Mouse (Mus musculus) granulocyte monocyte progenitor cell, adult 5-6 weeks (primary cell): Measurements from ENCODE around the gene Gramd2. TPM values are rescaled to one million over a fixed set of nuclear protein-coding genes. Genes with fewer than 3 reads are reported as not detected.

Source experiments
- ATAC-seq: replicated peaks from 2 replicates; pipeline ENCODE4 v1.8.0; 2016; ENCODE audit warnings: mild to moderate bottlenecking, moderate TSS enrichment, inconsistent platforms; ENCODE audit not compliant: poor library complexity, severe bottlenecking
- total RNA-seq, 2 experiments: library from RNA; stranded (forward) in 1 of 2; stranded (reverse) in 1 of 2; fragments of 200-712, 200-1000 nt in 1 of 2; fragments of >200 nt in 1 of 2; fragmentation: Nextera tagmentation in 1 of 2; gene quantifications; 2 replicates each; pipeline ENCODE4 v1.2.3; 2014 to 2017

Gramd2 gene
- total RNA-seq, 2 experiments from 2014 or later, result not detected

GRCm38 (mm10) chr9:59716275-59716898 is 36.4 kb downstream of the Gramd2 start:
- no peak for ATAC-seq

- ATAC-seq, result no peak
These were observed 38.3 kb downstream of the Gramd2 start for GRCm38 (mm10) chr9:59718237-59718636.

GRCm38 (mm10) chr9:59721144-59721543 is 41.2 kb downstream of the Gramd2 start:
- ATAC-seq, result no peak

DNA sequence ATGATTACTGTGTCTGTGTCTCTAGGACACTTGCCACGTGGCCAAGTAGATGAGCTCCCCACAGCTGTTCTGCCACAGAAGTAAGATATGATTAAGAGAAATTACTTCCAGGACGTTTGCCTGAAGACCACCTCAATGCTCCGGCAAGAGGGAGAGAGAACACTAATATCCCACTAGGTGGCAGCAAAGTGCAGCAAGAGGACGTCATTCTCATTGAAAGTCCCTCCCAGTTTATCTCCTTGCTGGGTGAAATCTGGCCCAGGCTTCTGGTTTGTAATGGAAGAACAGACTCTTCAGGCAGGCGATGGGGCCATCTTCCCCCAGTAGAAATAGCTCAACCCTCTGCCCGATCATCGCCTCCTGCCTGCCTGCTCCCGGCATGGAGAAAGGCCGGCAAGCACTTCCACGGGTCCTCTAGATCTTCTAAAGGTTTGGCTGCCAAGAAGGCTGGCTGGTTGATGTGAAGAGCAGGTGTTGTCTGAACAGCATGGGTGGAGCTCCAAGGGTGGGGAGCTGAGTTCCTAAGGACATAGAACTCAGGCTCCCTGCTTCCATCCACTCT is 43.2 kb downstream of the Gramd2 start:
- ATAC-seq, result peak; percentile 80

- ATAC-seq, result no peak
These were observed 44.0 kb downstream of the Gramd2 start for GRCm38 (mm10) chr9:59723791-59724442.

- ATAC-seq, result no peak
These were observed 45.6 kb downstream of the Gramd2 start for GRCm38 (mm10) chr9:59725515-59725914.

- no peak for ATAC-seq
These were observed 47.8 kb downstream of the Gramd2 start for GRCm38 (mm10) chr9:59727569-59728286.

GRCm38 (mm10) chr9:59731136-59731535 is 51.2 kb downstream of the Gramd2 start:
- no peak for ATAC-seq

GRCm38 (mm10) chr9:59733075-59733474 is 53.1 kb downstream of the Gramd2 start:
- ATAC-seq, result no peak

DNA sequence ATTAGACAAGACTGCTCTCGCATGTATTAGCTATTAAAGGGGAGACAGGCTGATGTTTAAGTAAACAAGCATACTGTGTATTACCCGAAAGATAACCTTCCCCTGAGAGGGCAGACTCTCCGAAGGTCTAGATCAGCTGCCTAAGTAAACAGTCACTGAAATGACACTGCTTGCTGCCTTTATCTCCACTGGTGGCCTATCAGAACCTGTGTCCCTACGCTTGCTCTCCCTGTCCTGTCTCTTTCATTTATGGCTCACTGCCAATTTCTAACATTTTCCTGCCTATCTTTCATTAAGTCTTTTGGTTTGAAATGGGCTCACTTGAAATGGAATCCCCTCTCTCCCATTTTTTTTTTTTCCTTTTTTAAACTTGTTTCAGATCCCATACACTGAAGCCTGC is 55.5 kb downstream of the Gramd2 start:
- no peak for ATAC-seq

- no peak for ATAC-seq
These were observed 60.6 kb downstream of the Gramd2 start for GRCm38 (mm10) chr9:59740593-59740992.

DNA sequence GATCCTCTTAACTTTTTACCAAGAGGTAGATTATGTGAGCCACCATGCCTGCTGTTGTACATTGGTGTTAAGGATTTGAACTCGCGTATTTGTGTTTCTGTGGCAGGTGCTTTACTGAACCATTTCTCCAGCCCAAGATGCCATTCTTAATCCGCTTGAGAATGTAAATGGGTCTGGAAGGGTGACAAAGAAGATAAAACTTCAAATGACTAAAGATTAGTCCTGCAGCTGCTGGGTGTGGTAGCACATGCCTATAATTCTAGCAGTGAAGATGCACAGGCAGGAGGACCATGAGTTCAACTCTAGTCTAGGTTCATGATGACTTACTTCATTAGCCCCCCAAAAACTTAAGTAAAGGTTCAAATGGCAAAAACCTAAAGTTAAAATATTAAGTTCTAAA is 64.0 kb downstream of the Gramd2 start:
- no peak for ATAC-seq

- ATAC-seq, result no peak
These were observed 68.4 kb downstream of the Gramd2 start for GRCm38 (mm10) chr9:59748387-59748786.

GRCm38 (mm10) chr9:59748969-59749368 is 69.0 kb downstream of the Gramd2 start:
- peak; percentile 5; the same call in 1 of the 2 replicates for ATAC-seq

DNA sequence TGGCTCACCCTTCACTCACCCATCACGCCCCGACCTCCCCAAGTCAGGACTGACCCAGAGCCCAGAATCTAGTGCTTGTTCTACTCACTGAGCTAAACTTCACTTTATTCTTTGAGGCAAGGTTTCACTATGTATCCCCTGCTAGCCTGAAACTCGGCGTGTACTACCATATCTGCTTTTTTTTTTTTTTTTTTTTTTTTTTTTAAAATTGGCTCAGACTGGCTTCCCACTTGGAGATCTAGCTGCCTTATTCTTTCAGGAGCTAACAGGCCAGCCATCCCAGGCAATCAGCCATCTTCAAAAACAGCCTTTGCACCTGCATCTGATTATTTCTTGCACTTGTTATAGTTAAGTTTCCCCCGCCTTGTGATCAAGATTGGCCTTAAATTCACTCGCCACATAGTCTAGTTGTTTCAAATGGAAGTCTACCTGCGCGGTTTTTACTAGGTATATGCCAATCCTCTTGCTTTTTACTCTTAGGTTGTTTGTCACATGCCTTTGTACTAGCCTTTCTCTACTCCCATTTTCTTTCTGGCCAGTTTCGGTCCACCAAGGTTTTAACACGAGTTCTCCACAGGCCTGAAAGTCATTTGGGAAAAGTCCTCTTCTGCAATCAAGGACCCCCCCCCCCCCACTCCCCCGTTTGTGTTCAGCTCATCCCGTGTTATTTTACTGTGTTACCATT is 69.8 kb downstream of the Gramd2 start:
- no peak for ATAC-seq

GRCm38 (mm10) chr9:59750267-59751065 is 70.5 kb downstream of the Gramd2 start, which contains the start of the genes Senp8 and Myo9a:
Gene Senp8 (minus strand): TSS chr9:59750710.
Gene Myo9a (plus strand): TSS chr9:59750896.
- ATAC-seq, result peak; percentile 80

GRCm38 (mm10) chr9:59751066-59751581 is 71.2 kb downstream of the Gramd2 start:
- ATAC-seq, result peak; percentile 70

DNA sequence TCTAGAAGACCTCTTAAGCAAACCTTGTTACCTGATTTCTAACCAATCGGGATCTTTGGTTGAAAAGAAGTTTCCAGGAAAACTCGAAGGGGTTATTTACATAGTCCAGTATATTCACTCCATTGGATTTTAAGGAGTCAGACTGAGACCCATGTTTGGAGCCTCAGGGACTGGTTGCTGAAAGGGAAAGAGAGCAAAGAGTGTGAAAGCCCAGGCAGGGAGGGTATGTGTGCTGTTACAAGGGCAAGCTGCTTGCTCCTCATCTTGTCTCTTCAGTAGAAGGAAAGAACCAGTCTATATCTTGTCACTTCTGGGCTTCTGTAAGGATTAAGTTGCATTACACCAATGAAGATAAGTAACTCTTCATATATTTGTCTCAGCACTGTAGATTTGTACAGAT is 72.0 kb downstream of the Gramd2 start:
- no peak for ATAC-seq

- peak; percentile 34 for ATAC-seq
These were observed 75.3 kb downstream of the Gramd2 start for GRCm38 (mm10) chr9:59755199-59755598.
